Mouse (Mus musculus) thymus, postnatal 0 days (tissue): Measurements from ENCODE around the gene Tmod1. TPM values are rescaled to one million over a fixed set of nuclear protein-coding genes. Genes with fewer than 3 reads are reported as not detected.

Experiments used
- DNase-seq: peaks from one replicate; pipeline ENCODE4 v3.0.0-alpha.2; 2015; ENCODE audit warnings: low spot score
- polyA plus RNA-seq: library from polyadenylated mRNA; unstranded; fragments of >200 nt; fragmentation: Nextera tagmentation; extraction: Ambion mirVana; gene quantifications from 2 replicates; pipeline ENCODE4 v1.2.1, GENCODE M21; 2015

The Tmod1 gene
- polyA plus RNA-seq, 1 experiment from 2014 or later: 1.8 TPM

GRCm38 (mm10) chr4:46089524-46090125 lies 50.9 kb downstream of the Tmod1 start:
- DNase-seq: no peak

GRCm38 (mm10) chr4:46092429-46093076 lies 53.8 kb downstream of the Tmod1 start:
- no peak for DNase-seq

GRCm38 (mm10) chr4:46094916-46095825 lies 56.4 kb downstream of the Tmod1 start:
- peak; percentile 13 for DNase-seq

GRCm38 (mm10) chr4:46095826-46096159 lies 57.1 kb downstream of the Tmod1 start:
- DNase-seq: no peak

GRCm38 (mm10) chr4:46096546-46096945 lies 57.8 kb downstream of the Tmod1 start:
- no peak for DNase-seq

GRCm38 (mm10) chr4:46097591-46097990 lies 58.9 kb downstream of the Tmod1 start:
- no peak for DNase-seq

GRCm38 (mm10) chr4:46099132-46099531 lies 60.4 kb downstream of the Tmod1 start:
- DNase-seq: no peak

GRCm38 (mm10) chr4:46100539-46100938 lies 61.8 kb downstream of the Tmod1 start:
- no peak for DNase-seq

GRCm38 (mm10) chr4:46101211-46101711 lies 62.5 kb downstream of the Tmod1 start:
- DNase-seq: no peak

GRCm38 (mm10) chr4:46102078-46102769 lies 63.5 kb downstream of the Tmod1 start:
- no peak for DNase-seq

GRCm38 (mm10) chr4:46110084-46110483 lies 71.3 kb downstream of the Tmod1 start:
- DNase-seq: no peak

GRCm38 (mm10) chr4:46111361-46111760 lies 72.6 kb downstream of the Tmod1 start:
- no peak for DNase-seq

- no peak for DNase-seq
These were observed 76.6 kb downstream of the Tmod1 start for GRCm38 (mm10) chr4:46115308-46115707.

- no peak for DNase-seq
These were observed 77.9 kb downstream of the Tmod1 start for GRCm38 (mm10) chr4:46116544-46117175.

GRCm38 (mm10) chr4:46117536-46117935 lies 78.8 kb downstream of the Tmod1 start:
- no peak for DNase-seq

- no peak for DNase-seq
These were observed 80.9 kb downstream of the Tmod1 start for GRCm38 (mm10) chr4:46119514-46120094.

- no peak for DNase-seq
These were observed 82.0 kb downstream of the Tmod1 start for GRCm38 (mm10) chr4:46120767-46121166.

- no peak for DNase-seq
These were observed 84.6 kb downstream of the Tmod1 start for GRCm38 (mm10) chr4:46123358-46123757.

GRCm38 (mm10) chr4:46126541-46126940 lies 87.8 kb downstream of the Tmod1 start:
- DNase-seq: peak; percentile 72

- no peak for DNase-seq
These were observed 90.7 kb downstream of the Tmod1 start for GRCm38 (mm10) chr4:46129311-46130004.
